Mouse (Mus musculus) splenic B cell, adult 2 months (primary cell): ENCODE results near the gene Clic1.
"Not testable (repeated sequence)": the region's sequence is repeated elsewhere in the genome, so short reads cannot be mapped to it uniquely, and the experiment has no call there.

Source experiments
- DNase-seq: peaks from one replicate; pipeline ENCODE4 v3.0.0-alpha.2; 2011; ENCODE audit warnings: low read depth, low spot score
- H3K27me3 ChIP-seq: 2 replicates; pipeline ENCODE4 v1.6.1; 2012; ENCODE audit warnings: mild to moderate bottlenecking, low read length, moderate library complexity, mixed read lengths; ENCODE audit not compliant: control insufficient read depth, poor library complexity, insufficient read depth, severe bottlenecking
- H3K36me3 ChIP-seq: 2 replicates; pipeline ENCODE4 v1.6.1; 2012; ENCODE audit warnings: mild to moderate bottlenecking, low read length, moderate library complexity, mixed read lengths; ENCODE audit not compliant: control insufficient read depth, poor library complexity, insufficient read depth, severe bottlenecking

Clic1 gene

DNA sequence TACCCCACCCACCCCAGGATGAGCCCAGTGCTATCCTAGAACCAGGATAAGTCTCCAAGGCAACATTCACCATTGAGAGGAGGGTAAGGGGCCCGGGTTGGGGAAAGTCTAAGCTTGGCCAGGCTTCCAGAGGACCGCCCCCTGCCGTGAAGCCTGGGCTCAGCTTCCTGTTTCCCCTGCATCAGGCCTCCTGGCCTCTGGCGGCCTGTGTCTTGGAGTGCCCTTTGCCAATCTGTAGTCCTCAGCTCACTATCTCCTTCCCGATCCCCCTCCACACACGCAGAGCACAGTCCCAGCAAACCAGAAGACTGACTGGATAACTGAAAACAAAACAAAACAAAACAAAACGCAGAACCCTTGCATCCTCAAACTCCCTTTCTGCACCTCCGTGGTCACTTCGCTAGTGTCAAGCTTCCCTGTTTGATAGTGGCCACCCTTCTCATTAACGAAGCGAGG is at the start of gene Clic1:
Clic1 (plus strand) TSS at position 406 of the 456 bp plus-strand sequence.
- H3K27me3 ChIP-seq = no peaks in the 10 kb centered on the region
- H3K36me3 ChIP-seq = peaks cover 14% of the 10 kb centered on the region
- DNase-seq = no peak

GRCm38 (mm10) chr17:35000717-35001451 is 48.9 kb upstream of the Clic1 start, which contains the start of gene Vars:
Vars (plus strand) TSS chr17:35000987.
- H3K36me3 ChIP-seq = peaks cover 24% of the 10 kb centered on the region
- H3K27me3 ChIP-seq = no peaks in the 10 kb centered on the region
- peak; percentile 84 for DNase-seq

DNA sequence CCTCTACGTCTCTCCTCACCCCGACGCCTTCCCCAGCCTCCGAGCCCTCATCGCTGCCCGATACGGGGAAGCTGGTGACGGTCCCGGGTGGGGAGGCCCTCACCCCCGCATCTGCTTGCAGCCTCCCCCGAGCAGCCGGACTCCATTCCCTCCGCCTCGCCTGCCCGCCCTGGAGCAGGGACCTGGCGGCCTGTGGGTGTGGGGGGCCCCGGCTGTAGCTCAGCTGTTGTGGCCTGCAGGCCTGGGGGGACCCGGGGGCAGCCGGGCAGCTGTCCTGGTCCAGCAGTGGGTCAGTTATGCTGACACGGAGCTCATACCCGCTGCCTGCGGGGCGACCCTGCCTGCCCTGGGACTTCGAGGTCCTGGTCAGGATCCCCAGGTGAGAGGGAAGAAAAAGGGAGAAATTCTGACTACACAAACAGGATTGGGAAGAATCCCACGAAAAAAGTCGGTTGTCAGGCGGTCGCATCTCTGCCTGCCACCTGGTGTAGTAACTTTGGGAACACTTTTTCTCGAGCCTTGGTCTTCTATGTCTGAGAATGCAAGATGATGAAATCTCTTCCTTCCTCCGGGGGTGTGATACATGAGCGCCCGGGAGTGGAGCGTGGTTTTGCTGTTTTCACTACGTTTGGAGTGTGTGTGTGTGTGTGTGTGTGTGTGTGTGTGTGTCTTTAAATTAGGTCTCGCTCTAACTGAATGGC is 48.2 kb upstream of the Clic1 start:
- Histone ChIP-seq H3K36me3 (peaks cover 25% of the 10 kb centered on the region), H3K27me3 (no peaks in the 10 kb centered on the region)
- peak; percentile 58 for DNase-seq

DNA sequence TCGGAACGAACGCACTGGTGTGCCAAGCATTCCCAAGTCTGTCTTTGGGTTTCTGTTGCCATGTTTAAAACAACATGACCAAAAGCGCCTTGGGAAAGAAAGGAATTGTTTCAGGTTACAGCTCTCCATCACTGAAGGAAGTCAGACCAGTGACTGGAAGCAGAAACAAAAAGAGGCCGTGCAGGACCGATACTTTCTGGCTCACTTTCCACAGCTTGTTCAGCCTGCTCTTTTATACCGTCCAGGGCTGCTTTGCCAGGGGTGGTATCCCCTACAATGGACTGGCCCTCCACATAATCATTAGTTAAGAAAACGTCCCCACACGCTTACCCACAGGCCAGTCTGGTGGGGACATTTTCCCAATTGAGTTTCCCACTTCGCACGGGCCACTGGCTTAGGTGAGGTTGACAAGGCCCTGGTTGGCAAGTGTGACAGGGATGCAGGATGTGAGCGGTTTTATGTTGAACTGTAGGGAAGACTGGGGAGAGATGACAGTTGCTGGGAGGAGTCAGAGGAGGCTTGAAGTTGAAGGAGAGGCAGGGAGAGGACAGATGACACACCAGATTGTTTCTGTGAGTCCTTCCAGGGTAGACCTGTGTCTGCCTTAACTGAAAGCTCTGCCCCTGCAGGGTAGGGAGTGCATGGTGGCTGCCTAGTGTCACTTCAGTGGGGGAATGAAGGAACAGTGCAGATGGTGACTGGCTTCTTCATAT is 47.5 kb upstream of the Clic1 start:
- H3K27me3 ChIP-seq = no peaks in the 10 kb centered on the region
- peaks cover 27% of the 10 kb centered on the region for H3K36me3 ChIP-seq
- peak; percentile 22 for DNase-seq

- H3K27me3 ChIP-seq = no peaks in the 10 kb centered on the region
- no peak for DNase-seq
- H3K36me3 ChIP-seq = peaks cover 25% of the 10 kb centered on the region
These were observed 46.5 kb upstream of the Clic1 start for GRCm38 (mm10) chr17:35003022-35003838.

DNA sequence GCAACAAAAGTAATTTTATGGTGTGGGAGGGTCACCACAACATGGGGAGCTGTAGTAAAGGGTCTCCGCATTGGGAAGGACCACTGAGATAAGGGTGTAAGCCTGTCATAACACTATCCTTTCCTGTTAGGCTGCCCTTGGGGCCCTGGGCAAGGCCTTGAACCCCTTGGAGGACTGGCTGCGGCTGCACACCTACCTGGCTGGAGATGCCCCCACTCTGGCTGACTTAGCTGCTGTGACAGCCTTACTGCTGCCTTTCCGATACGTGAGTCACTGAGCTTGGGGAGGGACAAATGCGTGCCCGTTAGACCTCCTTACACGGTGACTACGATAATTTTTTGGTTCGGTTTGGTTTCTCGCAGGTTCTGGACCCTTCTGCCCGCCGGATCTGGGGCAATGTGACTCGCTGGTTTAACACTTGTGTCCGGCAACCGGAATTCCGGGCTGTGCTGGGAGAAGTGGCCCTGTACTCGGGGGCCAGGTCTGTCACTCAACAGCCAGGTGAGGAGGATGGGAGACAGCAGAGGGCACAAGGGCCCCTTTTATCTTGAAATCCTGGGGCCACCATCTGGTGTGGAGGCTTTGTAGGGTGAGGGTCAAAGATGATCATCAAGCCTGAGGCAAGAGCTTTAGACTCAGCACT is 45.6 kb upstream of the Clic1 start:
- Histone ChIP-seq H3K27me3 (no peaks in the 10 kb centered on the region), H3K36me3 (peaks cover 24% of the 10 kb centered on the region)
- no peak for DNase-seq

GRCm38 (mm10) chr17:35005158-35005557 is 44.6 kb upstream of the Clic1 start:
- no peak for DNase-seq
- Histone ChIP-seq H3K36me3 (peaks cover 24% of the 10 kb centered on the region), H3K27me3 (no peaks in the 10 kb centered on the region)

GRCm38 (mm10) chr17:35005902-35006301 is 43.9 kb upstream of the Clic1 start:
- H3K27me3 ChIP-seq, DNase-seq: not testable (repeated sequence)
- H3K36me3 ChIP-seq = peaks cover 28% of the 10 kb centered on the region

- Histone ChIP-seq H3K36me3 (peaks cover 33% of the 10 kb centered on the region), H3K27me3 (no peaks in the 10 kb centered on the region)
- DNase-seq = peak; percentile 43
These were observed 42.3 kb upstream of the Clic1 start for GRCm38 (mm10) chr17:35007387-35007991.

- Histone ChIP-seq H3K36me3 (peaks cover 39% of the 10 kb centered on the region), H3K27me3 (no peaks in the 10 kb centered on the region)
- DNase-seq = no peak
These were observed 40.2 kb upstream of the Clic1 start for GRCm38 (mm10) chr17:35009586-35009985.

DNA sequence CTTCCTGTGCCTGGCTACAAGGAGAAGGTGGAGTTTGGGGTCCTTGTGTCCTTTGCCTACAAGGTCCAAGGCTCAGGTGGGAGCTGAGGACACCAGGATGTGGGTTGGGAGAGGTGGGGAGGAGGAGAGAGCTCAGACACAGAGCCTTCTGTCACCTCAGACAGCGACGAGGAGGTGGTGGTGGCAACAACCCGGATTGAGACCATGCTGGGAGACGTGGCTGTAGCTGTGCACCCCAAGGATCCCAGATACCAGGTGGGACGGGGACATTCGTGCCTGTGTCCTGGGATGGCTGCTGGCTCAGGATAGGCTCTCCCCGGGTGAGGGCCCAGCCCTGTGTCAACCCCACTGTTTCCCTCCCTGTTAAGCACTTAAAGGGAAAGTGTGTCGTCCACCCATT is 38.3 kb upstream of the Clic1 start:
- peaks cover 38% of the 10 kb centered on the region for H3K36me3 ChIP-seq
- no peaks in the 10 kb centered on the region for H3K27me3 ChIP-seq

GRCm38 (mm10) chr17:35012430-35012829 is 37.3 kb upstream of the Clic1 start:
- H3K27me3 ChIP-seq = no peaks in the 10 kb centered on the region
- H3K36me3 ChIP-seq = peaks cover 36% of the 10 kb centered on the region
- no peak for DNase-seq

More for the DNA sequence above, 38.3 kb upstream of the Clic1 start:
- no peak for DNase-seq

DNA sequence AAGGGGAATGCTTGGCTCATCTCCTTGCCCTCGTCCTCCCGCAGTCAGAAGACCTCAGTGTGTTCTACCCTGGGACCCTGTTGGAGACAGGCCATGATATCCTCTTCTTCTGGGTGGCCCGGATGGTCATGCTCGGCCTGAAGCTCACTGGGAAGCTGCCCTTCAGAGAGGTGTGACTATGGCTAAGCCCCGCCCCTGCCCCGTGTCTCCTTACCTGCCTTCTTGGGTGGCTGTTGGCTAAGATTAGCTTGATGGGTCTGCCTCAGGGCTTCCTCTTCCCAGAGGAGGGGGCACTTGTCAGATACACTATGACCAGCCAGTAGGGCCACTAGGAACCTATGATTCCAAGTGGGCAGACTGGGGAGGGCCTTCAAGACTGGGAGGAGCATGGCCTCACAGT is 36.5 kb upstream of the Clic1 start:
- H3K36me3 ChIP-seq = peaks cover 33% of the 10 kb centered on the region
- no peaks in the 10 kb centered on the region for H3K27me3 ChIP-seq
- DNase-seq = no peak
